Mouse (Mus musculus): ENCODE results near the gene Rnf39. TPM values are rescaled to one million over a fixed set of nuclear protein-coding genes. Genes with fewer than 3 reads are reported as not detected.
A peak's percentile ranks its signal among the peaks of the same experiment; 100 is the strongest.
"Not testable (repeated sequence)": the region's sequence is repeated elsewhere in the genome, so short reads cannot be mapped to it uniquely, and the experiment has no call there.

Gene Rnf39
- polyA plus RNA-seq, 1 experiment from 2014 or later = 1.3 TPM

DNA sequence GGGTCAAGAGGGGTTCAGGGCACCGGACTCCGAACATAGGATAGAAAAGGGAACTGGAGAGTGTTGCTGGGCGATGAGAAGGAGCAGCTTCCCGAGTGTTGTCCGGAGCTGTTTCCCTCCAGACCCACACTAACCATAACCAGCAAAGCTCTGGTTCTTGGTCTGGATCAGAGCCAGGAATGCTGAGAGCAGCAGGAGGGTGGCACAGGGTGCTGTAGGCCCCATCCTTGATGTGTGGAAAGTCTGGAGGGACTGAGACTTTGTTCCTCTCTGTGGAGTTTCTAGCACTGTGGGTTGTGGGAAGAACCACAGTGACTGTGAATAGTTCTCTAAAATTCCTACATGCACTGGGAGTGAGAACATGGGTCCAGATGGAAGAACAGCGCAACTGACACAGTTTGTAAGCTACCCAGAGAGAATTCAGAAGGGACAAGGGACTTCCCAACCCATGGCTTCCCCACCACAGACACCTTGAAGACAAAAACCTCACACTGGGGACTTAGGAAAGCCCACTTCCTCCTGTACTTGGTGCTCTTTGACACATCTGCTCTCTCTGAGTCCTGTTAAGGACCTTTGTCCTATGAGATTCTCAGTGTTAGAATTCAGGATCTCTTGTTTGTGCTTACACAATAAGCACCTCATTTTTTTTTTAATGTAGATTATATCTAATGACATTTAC lies 28.6 kb downstream of the Rnf39 start:
- Histone ChIP-seq H3K27ac (no peak overlapping the region), H3K36me3 (no peaks in the 10 kb centered on the region), H3K4me1 (replicated peaks) (no peaks in the 10 kb centered on the region), H3K4me2 (no peak overlapping the region), H3K4me3 (no peak overlapping the region), H3K9ac (no peak overlapping the region), H3K9me3 (no peaks in the 10 kb centered on the region), H3K27me3 (no peaks in the 10 kb centered on the region)
- 92% methylated on average over 6 of the region's 6 CpGs for WGBS
- no peak for ATAC-seq (ENCODE audit: low FRiP score)

- WGBS = 81% methylated on average over 3 of the region's 3 CpGs
- no peak for ATAC-seq (ENCODE audit: low FRiP score)
- H3K4me1 ChIP-seq (replicated peaks) = no peaks in the 10 kb centered on the region
Measured at GRCm38 (mm10) chr17:36972791-36973190, 30.1 kb downstream of the Rnf39 start.

GRCm38 (mm10) chr17:36973271-36973787 lies 30.6 kb downstream of the Rnf39 start:
- no peak overlapping the region for H3K4me3 ChIP-seq
- H3K4me1 ChIP-seq (replicated peaks) = no peaks in the 10 kb centered on the region
- H3K27ac ChIP-seq = no peak overlapping the region
- H3K27me3 ChIP-seq = no peaks in the 10 kb centered on the region
- H3K4me2 ChIP-seq = no peak overlapping the region
- no peak overlapping the region for H3K9ac ChIP-seq
- no peak for ATAC-seq (ENCODE audit: low FRiP score)
- no peaks in the 10 kb centered on the region for H3K9me3 ChIP-seq
- no peaks in the 10 kb centered on the region for H3K36me3 ChIP-seq
- WGBS = 79% methylated on average over 8 of the region's 8 CpGs

More at GRCm38 (mm10) chr17:36972791-36973190, 30.1 kb downstream of the Rnf39 start:
- Histone ChIP-seq H3K9me3 (no peaks in the 10 kb centered on the region), H3K4me3 (no peak overlapping the region), H3K27me3 (no peaks in the 10 kb centered on the region), H3K36me3 (no peaks in the 10 kb centered on the region), H3K4me2 (no peak overlapping the region), H3K9ac (no peak overlapping the region), H3K27ac (no peak overlapping the region)

DNA sequence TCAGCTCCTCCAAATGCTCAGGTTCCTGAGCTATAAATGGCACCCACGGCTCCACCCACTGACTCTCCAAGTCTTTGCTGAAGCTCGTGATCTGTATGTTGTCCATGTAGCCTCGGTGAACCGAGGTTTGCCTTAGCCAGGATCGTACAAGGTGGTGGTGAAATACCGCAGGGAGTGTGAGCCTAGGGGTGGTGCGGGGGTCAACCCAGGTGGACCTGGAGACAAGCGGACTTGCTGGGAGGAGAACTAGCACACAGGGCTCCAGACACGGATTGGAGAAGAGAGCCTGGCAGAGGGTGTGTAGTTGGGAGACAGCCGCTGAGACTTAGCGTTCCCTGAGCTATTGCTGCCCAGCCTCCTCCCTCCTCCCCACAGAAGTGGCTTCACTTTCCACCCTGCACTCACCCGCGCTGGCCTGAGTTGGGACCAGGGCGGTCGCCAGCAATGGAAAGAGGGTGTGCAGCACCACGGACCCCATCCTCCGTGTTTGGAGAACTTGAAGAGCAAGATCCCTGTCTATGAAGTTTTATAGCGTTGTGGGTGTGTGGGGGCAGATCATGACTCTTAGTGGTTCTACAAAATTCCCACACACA lies 38.6 kb downstream of the Rnf39 start, which contains the start of gene 2410137M14Rik:
Gene 2410137M14Rik (minus strand): TSS at position 17 of the 593 bp plus-strand sequence.
- H3K4me3 ChIP-seq = no peak within 1 kb of the TSS
- no peaks in the 10 kb centered on the region for H3K36me3 ChIP-seq
- H3K4me1 ChIP-seq (replicated peaks) = peaks cover 3% of the 10 kb centered on the region; the same call in 1 of the 2 replicates
- no peak within 1 kb of the TSS for H3K27ac ChIP-seq
- H3K4me2 ChIP-seq = 0 out of 2 replicates have a peak within 1 kb of the TSS, but pooled peaks have one; percentile 15
- H3K9ac ChIP-seq = no peak within 1 kb of the TSS
- H3K27me3 ChIP-seq = peaks cover 18% of the 10 kb centered on the region
- WGBS = 20% methylated on average over 18 of the region's 18 CpGs
- no peaks in the 10 kb centered on the region for H3K9me3 ChIP-seq
- 0 out of 2 replicates have a peak, but pooled peaks have one; percentile 49 for ATAC-seq (ENCODE audit: low FRiP score)

DNA sequence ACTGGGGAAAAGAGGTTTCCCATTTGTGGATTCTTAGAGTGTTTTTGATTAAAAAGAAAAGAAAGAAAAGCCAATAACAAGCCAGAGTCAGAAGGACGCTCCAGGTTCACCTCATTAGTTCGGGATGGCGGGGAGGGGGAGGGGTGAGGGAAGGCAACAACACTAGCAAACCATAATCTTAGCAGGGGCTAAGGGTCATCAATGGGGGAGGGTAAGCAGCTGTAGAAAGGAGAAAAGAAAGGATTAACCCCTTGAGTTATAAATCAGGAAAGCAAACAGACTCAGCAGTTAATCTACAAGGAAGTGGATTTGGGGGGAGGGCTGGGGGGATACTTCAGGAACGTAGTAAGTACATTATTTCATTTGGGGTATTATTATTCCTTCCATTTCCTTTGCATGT lies 39.1 kb downstream of the Rnf39 start:
- peaks cover 3% of the 10 kb centered on the region; the same call in 1 of the 2 replicates for H3K4me1 ChIP-seq (replicated peaks)
- H3K9ac ChIP-seq = no peak overlapping the region
- WGBS = 17% methylated on average over 4 of the region's 4 CpGs
- no peak overlapping the region for H3K4me2 ChIP-seq
- H3K27me3 ChIP-seq = peaks cover 18% of the 10 kb centered on the region
- H3K4me3 ChIP-seq = no peak overlapping the region
- ATAC-seq (ENCODE audit: low FRiP score) = no peak
- no peaks in the 10 kb centered on the region for H3K9me3 ChIP-seq
- no peaks in the 10 kb centered on the region for H3K36me3 ChIP-seq
- H3K27ac ChIP-seq = no peak overlapping the region

GRCm38 (mm10) chr17:36982253-36983155 lies 39.8 kb downstream of the Rnf39 start:
- Histone ChIP-seq H3K4me1 (replicated peaks) (peaks cover 3% of the 10 kb centered on the region; the same call in 1 of the 2 replicates), H3K27me3 (peaks cover 24% of the 10 kb centered on the region), H3K9ac (no peak overlapping the region), H3K4me2 (no peak overlapping the region), H3K27ac (no peak overlapping the region), H3K36me3 (no peaks in the 10 kb centered on the region), H3K4me3 (no peak overlapping the region), H3K9me3 (no peaks in the 10 kb centered on the region)
- no peak for ATAC-seq (ENCODE audit: low FRiP score)
- WGBS = 47% methylated on average over 5 of the region's 5 CpGs

- Histone ChIP-seq H3K4me3 (peak overlapping the region; percentile 18), H3K27me3 (peaks cover 39% of the 10 kb centered on the region), H3K9ac (peak overlapping the region; percentile 56; the same call in 1 of the 2 replicates), H3K4me1 (replicated peaks) (no peaks in the 10 kb centered on the region; the same call in 1 of the 2 replicates), H3K27ac (no peak overlapping the region), H3K9me3 (no peaks in the 10 kb centered on the region), H3K4me2 (peak overlapping the region; percentile 32), H3K36me3 (no peaks in the 10 kb centered on the region)
- WGBS = 5% methylated on average over 24 of the region's 24 CpGs
- peak; percentile 39; the same call in 1 of the 2 replicates for ATAC-seq (ENCODE audit: low FRiP score)
Measured at GRCm38 (mm10) chr17:36988475-36988874, 45.8 kb downstream of the Rnf39 start.

DNA sequence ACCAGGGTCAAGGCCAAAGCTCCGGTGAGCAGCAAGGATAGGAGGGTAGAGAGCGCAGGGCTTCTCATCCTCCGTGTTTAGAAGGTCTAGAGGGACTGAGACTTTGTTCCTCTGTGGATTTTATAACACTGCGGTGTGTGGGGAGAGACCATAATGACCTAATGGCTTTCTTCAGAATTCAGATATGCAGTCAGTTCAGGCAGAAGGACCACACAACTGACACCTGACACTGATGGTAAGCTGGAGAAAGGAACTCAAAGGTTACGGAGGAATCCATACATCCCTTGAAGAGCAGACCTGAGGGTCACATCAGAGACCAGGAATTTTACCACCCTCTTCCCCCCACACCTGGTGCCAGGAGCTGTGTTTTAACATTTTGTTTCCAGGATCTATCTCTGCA lies 46.7 kb downstream of the Rnf39 start, which contains the start of gene H2-M5:
Gene H2-M5 (minus strand): TSS at position 101 of the 400 bp plus-strand sequence.
- Histone ChIP-seq H3K9me3 (no peaks in the 10 kb centered on the region), H3K27me3 (peaks cover 39% of the 10 kb centered on the region), H3K36me3 (no peaks in the 10 kb centered on the region), H3K9ac (peak within 1 kb of the TSS; percentile 56; the same call in 1 of the 2 replicates), H3K27ac (no peak within 1 kb of the TSS), H3K4me3 (peak within 1 kb of the TSS; percentile 18), H3K4me1 (replicated peaks) (no peaks in the 10 kb centered on the region; the same call in 1 of the 2 replicates), H3K4me2 (peak within 1 kb of the TSS; percentile 32)
- WGBS = 24% methylated on average over 5 of the region's 5 CpGs
- no peak for ATAC-seq (ENCODE audit: low FRiP score)

- H3K4me2 ChIP-seq; H3K27ac ChIP-seq; H3K4me1 ChIP-seq (replicated peaks); H3K9me3 ChIP-seq; H3K36me3 ChIP-seq; H3K4me3 ChIP-seq; ATAC-seq (ENCODE audit: low FRiP score); H3K9ac ChIP-seq: not testable (repeated sequence)
- peaks cover 36% of the 10 kb centered on the region for H3K27me3 ChIP-seq
- 93% methylated on average over 6 of the region's 6 CpGs for WGBS
Measured at GRCm38 (mm10) chr17:36990630-36991029, 47.9 kb downstream of the Rnf39 start.

DNA sequence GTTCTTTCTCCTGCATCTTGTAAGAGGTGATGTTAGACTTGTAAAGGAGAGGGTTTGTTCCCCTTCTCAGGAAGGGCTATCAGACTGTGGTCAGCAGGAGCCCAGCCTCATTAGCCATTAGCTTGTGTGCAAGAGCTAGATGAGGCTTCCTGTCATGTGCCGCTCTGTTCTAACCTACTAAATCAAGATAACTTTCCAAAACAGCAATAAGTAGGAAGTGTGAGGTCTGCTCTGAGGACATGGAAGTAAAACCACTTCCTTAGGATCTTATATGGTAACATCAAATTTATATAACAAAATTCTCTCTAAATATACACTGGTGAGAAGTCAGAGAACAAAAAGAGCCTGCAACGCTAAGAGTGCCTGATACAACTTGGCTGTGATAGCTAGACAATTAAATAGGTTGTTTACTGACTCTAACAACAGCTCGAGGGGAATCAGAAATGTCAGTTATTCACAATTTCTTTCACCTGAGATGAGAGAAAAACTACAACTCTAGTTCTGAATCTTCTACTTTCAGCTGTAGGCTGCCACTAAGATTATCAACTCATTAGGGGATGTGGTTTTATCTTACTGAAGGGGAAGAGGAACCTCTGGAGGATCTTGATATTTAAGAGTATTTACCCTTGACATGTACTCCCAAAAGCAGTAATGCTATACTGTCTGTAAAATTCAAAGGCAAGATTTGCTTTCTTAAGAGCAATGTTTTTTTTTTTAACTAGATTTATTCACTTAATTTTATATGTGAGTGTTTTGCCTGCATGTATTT lies 49.8 kb downstream of the Rnf39 start:
- Histone ChIP-seq H3K9ac (no peak overlapping the region), H3K36me3 (no peaks in the 10 kb centered on the region), H3K4me1 (replicated peaks) (no peaks in the 10 kb centered on the region; the same call in 1 of the 2 replicates), H3K4me2 (no peak overlapping the region), H3K27me3 (peaks cover 31% of the 10 kb centered on the region), H3K27ac (no peak overlapping the region), H3K9me3 (no peaks in the 10 kb centered on the region), H3K4me3 (no peak overlapping the region)
- ATAC-seq (ENCODE audit: low FRiP score) = no peak
- 78% methylated on average over 3 of the region's 3 CpGs for WGBS

DNA sequence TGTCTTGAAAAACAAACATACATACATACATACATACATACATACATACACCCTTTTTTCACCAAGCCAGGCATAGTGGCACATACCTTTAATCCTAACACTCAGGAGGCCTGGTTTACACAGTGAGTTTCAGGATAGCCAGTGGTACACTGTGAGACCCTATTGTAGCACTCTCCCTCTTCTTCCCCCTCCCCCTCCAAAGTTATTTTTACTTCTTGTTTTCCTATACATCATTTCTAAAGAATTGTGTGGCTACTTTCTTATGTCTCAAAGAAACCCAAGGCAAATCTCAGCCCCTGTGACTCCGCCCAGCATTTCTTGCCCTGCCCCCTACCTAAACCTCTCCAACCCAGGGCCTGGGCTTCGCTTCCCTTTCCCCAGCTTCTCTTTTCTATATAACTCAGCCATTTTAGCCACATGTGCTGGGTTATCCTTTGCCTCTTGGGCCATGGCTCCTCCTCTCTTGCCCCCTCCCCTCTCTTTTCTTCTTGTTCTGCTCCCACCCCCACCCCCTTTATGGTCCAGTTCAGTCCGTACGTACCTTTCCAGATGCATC lies 51.1 kb downstream of the Rnf39 start:
- 91% methylated on average over 4 of the region's 4 CpGs for WGBS
- no peak for ATAC-seq (ENCODE audit: low FRiP score)
- no peak overlapping the region for H3K27ac ChIP-seq
- H3K9me3 ChIP-seq = no peaks in the 10 kb centered on the region
- no peaks in the 10 kb centered on the region for H3K4me1 ChIP-seq (replicated peaks)
- H3K4me2 ChIP-seq = no peak overlapping the region
- H3K27me3 ChIP-seq = peaks cover 17% of the 10 kb centered on the region
- H3K4me3 ChIP-seq = no peak overlapping the region
- H3K9ac ChIP-seq = no peak overlapping the region
- no peaks in the 10 kb centered on the region for H3K36me3 ChIP-seq
